Mouse (Mus musculus) urinary bladder, adult 2 months (tissue): ENCODE data around the gene Mctp1. TPM values are rescaled to one million over a fixed set of nuclear protein-coding genes. Genes with fewer than 3 reads are reported as not detected.
"Not testable (repeated sequence)": the region's sequence is repeated elsewhere in the genome, so short reads cannot be mapped to it uniquely, and the experiment has no call there.

Experiments used
- DNase-seq: peaks from one replicate; pipeline ENCODE4 v3.0.0; 2022; ENCODE audit warnings: low spot score
- polyA plus RNA-seq: library from polyadenylated mRNA; depleted of rRNA; stranded (reverse); fragments of >200 nt; gene quantifications from 2 replicates; pipeline ENCODE4 v1.2.3, GENCODE M21; 2012; rRNA removed

Gene Mctp1
- polyA plus RNA-seq, 1 experiment = 2.7 TPM

DNA sequence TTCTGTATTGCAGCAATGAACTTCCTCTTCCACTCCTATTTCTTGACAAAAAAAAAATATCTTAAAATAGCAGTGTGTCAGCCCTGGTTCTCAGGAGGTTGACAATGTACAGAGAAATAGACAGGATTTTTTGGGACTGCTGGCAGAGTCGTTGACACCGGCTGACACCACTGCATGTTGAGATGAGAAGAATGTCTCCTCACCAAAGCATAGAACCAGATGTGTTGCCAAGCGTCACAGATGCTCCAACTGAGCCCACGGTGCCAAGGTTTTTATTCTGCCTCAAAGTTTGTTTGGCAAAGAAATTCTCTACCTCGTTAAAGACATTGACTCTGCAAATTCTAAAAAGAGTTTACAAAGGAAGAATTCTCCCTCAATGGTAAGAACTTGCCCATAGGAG is 548.6 kb downstream of the Mctp1 start:
- DNase-seq = no peak

DNA sequence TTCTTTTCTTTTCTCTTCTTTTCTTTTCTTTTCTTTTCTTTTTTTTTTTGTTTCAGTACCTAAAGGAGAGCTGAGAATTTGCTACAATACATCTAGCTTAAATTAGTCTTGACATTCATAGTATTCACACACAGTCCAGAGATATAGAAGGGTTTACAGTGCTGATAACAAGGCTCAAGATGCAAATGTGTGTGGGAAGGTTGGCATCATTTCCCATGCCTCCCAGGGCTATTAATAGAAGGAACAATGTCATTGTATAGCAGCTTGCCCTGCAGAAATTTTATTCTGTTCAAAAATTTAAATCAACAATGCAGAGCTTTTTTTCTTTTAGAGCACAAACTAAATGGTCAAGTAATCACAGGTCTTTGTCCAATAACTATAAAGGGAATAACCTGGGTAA is 564.9 kb downstream of the Mctp1 start:
- no peak for DNase-seq

DNA sequence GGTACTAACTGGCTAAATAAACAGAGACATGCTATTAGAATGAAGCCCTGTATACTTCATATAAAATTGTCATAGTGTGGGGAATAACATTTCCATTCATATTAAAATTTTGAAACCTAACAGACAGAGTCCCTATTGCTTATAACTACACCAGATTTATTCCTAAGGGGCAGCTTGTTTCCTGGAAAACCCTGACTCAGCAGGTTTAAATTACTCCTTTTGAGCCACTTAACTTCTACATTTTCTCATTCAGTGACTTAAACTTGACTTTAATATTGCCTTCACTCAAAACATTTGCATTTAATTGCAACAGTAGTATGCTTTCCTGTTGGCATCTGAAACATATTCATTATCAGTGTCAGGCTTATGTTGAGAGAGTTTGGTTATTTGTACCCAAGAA is 583.3 kb downstream of the Mctp1 start:
- no peak for DNase-seq

DNA sequence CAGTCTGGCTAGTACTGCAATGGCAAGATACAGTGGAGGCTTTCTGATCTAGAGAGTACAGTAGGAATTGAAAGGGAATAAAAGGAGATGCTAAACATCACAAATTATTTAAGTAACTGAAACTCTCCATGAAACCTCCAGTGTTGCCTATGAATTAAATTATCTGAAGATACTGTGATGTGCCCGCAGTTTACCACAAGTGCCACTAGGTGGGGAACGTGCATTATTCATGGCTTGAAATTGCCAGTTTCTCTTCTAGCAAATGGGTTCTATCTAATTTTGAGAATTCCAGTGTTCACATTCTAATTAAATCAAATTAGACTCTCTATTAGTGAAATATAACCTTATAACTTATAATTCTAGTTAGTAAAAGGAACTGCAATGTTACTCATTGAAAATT is 585.1 kb downstream of the Mctp1 start:
- no peak for DNase-seq

DNA sequence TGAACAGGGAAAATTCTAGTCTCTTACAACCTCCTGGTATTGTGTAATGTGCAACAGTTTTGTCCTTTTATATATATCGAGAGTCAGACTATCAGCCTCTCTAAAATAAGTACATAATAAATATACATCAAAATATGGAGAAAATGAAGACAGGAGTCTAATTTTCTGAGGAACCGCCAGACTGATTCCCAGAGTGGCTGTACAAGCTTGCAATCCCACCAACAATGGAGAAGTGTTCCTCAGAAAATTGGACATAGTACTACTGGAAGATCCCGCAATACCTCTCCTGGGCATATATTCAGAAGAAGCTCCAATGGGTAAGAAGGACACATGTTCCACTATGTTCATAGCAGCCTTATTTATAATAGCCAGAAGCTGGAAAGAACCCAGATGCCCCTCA is 586.7 kb downstream of the Mctp1 start:
- DNase-seq = not testable (repeated sequence)

DNA sequence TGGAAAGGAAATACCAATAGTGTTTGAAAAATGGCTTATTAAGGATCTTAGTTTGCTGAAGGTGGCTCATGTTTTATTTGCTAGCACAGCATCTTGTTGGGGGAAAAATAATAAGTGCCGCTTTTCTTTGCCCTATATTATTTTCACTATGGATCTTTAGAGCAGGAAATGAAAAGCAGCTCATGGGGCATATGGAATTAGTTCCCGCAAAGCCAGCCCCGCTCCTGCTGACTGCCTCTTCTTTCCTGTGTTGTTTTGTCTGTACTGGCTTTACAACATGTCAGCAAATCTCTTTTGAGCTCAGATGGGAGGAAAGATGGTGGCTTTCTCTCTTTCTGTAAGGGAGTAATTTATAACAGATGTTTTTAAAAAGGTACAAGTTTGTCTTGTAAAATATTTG is 618.3 kb downstream of the Mctp1 start:
- no peak for DNase-seq

DNA sequence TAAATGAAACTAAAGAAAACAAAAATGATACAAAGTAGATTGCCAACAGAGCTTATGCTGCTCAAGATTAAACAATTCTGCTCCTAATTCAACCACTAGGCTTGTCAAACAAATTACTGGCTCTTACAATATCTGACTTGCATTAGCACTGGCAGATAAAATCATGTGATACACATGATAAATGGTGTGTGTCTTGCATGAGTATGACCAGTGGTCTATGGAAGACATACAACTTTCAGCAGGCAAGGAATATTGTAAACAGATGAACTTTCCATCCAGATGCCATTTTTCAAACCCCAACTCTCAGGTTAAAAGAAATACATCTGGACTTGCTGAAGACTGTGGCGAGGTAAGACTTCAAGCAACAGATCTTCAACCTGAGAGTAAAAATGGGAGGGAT is 619.3 kb downstream of the Mctp1 start:
- DNase-seq = no peak

DNA sequence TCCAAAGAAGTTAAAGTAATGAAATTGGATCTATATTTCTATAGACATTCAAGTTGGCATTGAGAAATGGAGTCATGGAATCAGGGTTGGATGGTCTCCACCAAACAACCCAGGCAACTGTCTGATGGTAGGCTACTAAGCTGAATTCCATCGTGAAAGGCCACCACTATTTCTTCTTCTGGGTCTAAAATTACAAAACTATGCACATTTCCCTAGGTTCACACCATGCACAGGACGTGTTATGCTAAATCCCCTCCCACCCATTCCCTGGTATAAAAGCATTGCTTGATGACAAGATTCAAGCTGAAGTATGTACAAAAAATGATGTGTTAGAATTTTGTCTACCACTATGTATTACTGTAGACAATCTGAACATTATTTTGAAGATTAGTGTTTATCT is 634.5 kb downstream of the Mctp1 start:
- no peak for DNase-seq

DNA sequence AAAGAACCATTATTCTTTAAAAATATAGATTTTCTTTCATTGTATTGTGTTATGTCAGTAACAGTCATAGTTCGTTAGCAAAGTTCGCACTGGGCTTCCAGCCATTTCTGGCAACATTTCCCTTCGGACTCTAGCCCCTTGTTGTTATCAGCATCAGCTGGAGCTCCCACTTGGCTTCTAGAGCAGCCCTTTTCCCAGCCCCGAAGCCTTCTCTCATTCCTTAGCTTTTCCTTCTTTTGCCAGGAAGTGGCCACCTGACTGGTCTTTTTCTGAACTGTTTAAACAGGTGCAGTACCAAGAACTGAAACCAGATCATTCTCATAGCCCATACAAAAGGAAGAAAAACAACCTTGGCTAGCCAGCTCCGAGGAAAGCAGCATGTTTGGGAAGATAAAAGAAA is 645.3 kb downstream of the Mctp1 start:
- DNase-seq = no peak

DNA sequence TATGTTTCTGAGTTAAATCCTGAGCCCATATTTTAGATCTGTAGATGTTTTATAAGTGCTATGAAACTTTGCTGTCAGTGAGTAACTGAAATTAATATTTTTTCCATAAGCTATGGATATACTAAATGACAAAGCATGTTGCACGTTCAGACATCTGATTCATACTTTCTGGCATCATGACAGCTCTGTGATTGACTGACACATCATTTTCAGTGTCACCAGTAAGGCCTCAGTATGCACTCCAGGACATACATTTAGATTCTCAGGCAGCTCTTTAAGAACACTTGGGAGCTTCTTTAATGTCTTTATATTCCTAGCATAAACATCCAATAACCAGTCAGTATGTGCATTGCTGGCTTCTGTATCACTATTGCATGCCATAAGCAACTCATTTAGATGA is 659.0 kb downstream of the Mctp1 start:
- no peak for DNase-seq

DNA sequence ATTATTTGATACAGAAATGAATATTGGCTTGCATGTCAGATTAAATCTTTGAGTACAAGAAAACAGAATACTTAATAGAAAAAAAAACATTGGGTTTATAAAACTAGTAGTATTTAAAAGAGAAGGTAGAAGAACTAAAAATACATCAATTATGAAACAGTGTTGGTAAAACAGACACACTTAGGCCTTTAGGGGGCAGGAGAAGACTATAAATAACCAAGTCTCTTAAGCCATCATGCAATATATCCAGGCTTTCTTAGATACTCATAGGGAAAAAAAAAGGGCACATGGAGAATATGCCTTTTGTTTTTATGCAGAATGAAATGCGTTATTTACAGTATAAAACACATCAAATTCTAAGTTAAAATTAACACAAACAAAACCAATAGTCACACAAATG is 661.0 kb downstream of the Mctp1 start:
- DNase-seq = no peak

DNA sequence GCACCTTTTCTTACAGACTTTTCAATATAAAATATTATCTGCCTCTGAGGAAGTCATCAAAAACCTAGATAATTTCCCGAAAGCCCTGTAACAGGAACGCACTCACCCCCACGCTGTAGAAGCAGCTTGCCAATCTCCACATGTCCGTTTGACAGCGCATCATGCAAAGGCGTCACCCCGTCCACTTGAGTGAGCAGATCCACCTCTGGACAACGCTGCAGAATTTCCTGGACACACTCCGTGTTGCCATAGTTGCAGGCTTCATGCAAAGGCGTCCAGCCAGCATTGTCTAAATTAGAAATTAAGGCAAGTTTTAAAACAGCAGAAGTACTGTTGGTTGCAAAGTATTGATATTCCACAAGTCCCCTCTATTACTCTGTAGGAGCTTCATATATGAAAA is 662.1 kb downstream of the Mctp1 start:
- DNase-seq = no peak

DNA sequence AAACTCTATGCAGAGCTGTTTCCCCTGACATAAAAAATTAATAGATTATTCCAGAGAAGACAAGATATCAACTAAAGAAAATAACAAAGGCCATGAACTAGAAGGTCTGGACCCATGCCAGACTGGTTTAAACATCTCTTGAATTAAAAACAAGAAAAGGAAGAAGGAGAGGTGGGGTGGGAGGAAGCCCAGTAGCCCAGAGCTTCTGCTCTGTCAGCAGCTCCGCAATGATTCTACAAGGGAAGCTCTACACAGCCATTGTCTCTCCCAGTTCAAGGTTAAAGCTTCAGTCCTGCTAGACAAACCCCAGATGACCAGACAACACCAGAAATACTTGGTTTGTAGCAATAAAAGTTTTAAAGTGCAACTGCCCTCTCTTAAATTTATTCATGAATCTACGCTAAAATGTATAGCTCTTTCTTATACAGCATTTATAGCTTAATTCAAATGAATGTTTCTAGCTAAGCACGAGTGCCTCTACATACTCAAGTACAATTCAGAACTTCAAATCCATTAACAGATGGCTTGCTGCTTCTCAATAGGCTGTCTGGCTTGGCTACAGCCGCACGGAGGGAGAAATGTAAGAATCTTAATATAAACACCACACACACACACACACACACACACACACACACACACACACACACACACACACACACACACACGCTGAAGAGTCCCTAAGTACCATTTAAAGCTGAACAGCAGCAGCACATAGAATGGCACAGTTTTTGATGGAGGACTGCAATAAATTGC is 663.0 kb downstream of the Mctp1 start:
- DNase-seq = no peak

DNA sequence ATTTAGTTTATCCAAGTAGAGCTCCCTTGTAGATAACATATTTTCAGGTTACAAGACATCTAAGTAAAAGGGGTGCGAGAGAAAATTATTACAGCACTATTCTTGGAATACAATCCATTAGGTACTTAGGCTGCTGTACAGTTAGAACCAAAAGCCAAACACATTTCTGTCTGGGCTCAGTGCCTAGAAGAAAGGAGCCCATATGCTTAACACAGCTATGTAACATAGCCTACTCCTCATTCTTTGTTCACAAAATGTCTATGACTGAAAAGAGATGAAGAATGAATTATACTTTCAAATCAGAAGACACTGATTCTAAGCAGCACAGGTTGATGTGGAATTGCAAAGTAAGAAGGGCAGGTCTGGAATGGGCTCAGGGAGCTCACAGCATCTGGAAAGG is 664.1 kb downstream of the Mctp1 start:
- no peak for DNase-seq

DNA sequence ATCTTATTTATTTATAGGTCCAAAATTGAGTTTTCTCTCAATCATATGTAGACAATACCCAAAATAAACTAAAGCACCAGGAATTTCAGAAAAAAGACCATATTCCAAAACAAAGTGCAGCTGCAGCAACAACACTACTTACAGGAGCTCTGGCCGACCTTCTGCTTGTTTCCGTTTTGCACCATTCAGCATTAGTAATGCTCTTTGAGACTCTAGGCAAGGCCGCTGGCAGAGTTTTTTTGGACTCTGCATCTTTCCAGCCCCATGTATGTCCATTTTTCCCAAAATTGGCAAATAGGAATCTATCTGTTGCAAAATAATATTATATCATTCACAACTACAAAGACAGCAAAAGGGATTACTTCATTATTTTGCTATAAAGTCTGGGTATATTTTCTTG is 665.4 kb downstream of the Mctp1 start:
- DNase-seq = no peak

DNA sequence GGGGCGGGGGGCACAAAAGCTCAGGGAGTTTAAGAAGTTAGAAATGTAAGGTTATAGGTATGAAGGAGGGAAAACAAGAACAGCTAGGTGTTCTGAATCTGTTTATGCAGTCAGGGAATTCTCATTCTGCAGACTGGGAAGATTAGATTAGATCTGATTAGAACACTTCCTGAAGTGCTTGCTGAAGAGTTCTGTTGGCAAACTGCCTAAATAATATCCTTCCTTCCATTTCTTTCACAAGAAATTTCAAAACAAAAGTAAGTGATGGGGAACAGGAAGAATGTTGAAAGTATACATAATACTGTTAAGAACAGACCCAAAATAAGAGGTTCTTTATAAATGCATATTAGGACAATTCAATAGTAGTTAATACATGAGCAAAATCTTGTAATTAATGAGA is 678.9 kb downstream of the Mctp1 start:
- DNase-seq = no peak

DNA sequence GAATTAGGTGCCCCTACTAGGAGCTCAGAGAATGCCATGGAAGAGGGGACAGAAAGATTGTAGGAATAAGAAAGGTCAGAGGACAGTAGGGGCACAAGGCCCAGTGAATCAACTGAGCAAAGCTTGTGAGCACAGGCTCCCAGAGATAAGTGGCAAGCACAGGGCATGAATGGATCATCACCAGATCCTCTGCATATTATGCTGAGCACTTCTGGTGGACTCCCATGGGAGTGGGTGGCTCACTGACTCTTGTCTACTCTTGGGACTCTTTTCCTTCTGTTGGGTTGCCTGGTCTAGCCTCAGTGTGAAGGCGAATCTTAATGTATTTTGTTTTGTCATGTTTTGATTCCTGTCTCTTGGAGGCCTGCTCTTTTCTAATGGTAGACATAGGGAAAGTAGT is 684.5 kb downstream of the Mctp1 start:
- DNase-seq = no peak

DNA sequence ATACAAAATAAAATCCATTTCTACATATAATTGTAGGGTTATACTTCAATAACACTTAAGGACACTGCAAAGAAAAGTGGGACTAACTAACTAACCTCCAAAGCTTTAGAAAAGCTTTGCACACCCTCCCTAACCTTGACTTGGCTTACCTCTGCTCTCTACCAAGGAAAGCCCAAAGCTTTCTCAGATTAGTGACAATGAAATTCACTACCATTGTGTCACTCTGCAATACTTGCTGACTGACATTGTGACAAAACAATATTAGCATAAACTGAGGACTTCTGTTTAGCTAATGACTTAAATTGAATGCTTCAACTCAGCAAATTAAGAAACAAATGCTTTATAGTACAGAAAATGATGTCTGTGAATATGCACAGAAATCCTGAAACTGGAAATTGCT is 687.7 kb downstream of the Mctp1 start:
- no peak for DNase-seq

Other genes with a start within 250 kb of the Mctp1 start
- gene Fam81b, start 79.5 kb upstream of the Mctp1 start, polyA plus RNA-seq = not detected in 2 replicates